Mouse (Mus musculus) cerebellum, adult 2 months (tissue): ENCODE measurements at regions not wholly inside any gene's neighbourhood (a gene's known extent, or its start where the extent isn't known, plus 50 kb on each side); places are given as distances from the start of the nearest gene placed in this dataset.

Source experiments
- DNase-seq, 2 experiments: peaks; one replicate each; pipeline ENCODE4 v3.0.0; 2021
- H3K27ac ChIP-seq: fragments of 200-500 bp; 2 replicates; pipeline ENCODE4 v1.5.1; 2012; ENCODE audit warnings: low read length, control low read depth, inconsistent platforms; ENCODE audit not compliant: insufficient read depth
- H3K27me3 ChIP-seq: fragments of 200-500 bp; 2 replicates; pipeline ENCODE4 v1.6.1; 2012; ENCODE audit warnings: inconsistent platforms, mild to moderate bottlenecking, low read length, moderate library complexity; ENCODE audit not compliant: control insufficient read depth, insufficient read depth
- H3K4me1 ChIP-seq: fragments of 200-500 bp; 2 replicates; pipeline ENCODE4 v1.6.1; 2011; ENCODE audit warnings: low read length; ENCODE audit not compliant: control insufficient read depth, insufficient read depth
- H3K4me3 ChIP-seq: fragments of 200-500 bp; replicated peaks from 2 replicates; pipeline ENCODE3; 2011; ENCODE audit warnings: mild to moderate bottlenecking, low read depth, low read length, control low read depth; ENCODE audit not compliant: insufficient read depth
- CTCF ChIP-seq: fragments of 200-500 bp; IDR thresholded peaks from 2 replicates; pipeline ENCODE4 v1.5.1; 2011; ENCODE audit warnings: low read depth, mild to moderate bottlenecking, control low read depth, low read length, moderate library complexity, borderline replicate concordance; ENCODE audit not compliant: insufficient read depth
- POLR2A ChIP-seq: fragments of 200-500 bp; IDR thresholded peaks from 2 replicates; pipeline ENCODE4 v1.6.1; 2011; ENCODE audit warnings: low read length, control low read depth, borderline replicate concordance; ENCODE audit not compliant: insufficient read depth
- WGBS: fragments of 180-500 bp; shearing (Covaris S2); methylation state at CpG from one replicate; pipeline ENCODE4 v1.1.7; 2018; 5-methylcytosine and 5-hydroxymethylcytosine counted together

DNA sequence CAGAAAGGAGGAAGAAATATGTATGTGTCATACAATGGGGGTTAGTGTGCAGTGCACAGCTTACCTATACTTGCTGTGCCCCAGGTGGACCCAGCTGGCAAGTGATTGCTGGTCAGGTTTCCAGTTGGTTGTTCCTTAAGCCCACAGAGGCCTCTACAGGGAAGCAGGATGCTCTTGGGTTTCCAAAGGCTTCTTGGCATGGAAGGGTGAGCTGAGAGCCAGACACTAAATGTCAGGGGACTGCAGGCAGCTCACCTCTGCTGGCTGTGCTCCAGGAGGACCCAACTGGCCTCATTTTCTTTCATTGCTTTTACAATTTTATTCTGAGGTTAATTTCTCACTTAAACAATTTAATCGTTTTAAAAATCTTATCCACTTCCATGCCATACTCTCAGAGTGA lies 108.1 kb downstream of the Gm10184 start:
- 17% methylated on average over 1 of the region's 1 CpGs for WGBS
- H3K27me3 ChIP-seq = no peaks in the 10 kb centered on the region
- DNase-seq = peak; percentile 80 to 92
- no peaks in the 10 kb centered on the region; the same call in 1 of the 2 replicates for H3K4me1 ChIP-seq
- H3K27ac ChIP-seq = peak overlapping the region; percentile 39
- TF ChIP-seq CTCF (no peak), POLR2A (no peak)
- H3K4me3 ChIP-seq = no peak overlapping the region

- Histone ChIP-seq H3K4me1 (no peaks in the 10 kb centered on the region), H3K4me3 (no peak overlapping the region), H3K27me3 (no peaks in the 10 kb centered on the region), H3K27ac (no peak overlapping the region)
- DNase-seq = no peak
- TF ChIP-seq POLR2A (no peak), CTCF (no peak)
- WGBS = 82% methylated on average over 3 of the region's 3 CpGs
Observed at GRCm38 (mm10) chr17:89777570-89777969, 132.7 kb downstream of the Gm10184 start.

GRCm38 (mm10) chr17:89766229-89766875 lies 143.9 kb downstream of the Gm10184 start:
- Histone ChIP-seq H3K27ac (no peak overlapping the region), H3K27me3 (no peaks in the 10 kb centered on the region), H3K4me3 (no peak overlapping the region), H3K4me1 (no peaks in the 10 kb centered on the region)
- WGBS = 81% methylated on average over 1 of the region's 1 CpGs
- TF ChIP-seq CTCF (no peak), POLR2A (no peak)
- DNase-seq = no peak

DNA sequence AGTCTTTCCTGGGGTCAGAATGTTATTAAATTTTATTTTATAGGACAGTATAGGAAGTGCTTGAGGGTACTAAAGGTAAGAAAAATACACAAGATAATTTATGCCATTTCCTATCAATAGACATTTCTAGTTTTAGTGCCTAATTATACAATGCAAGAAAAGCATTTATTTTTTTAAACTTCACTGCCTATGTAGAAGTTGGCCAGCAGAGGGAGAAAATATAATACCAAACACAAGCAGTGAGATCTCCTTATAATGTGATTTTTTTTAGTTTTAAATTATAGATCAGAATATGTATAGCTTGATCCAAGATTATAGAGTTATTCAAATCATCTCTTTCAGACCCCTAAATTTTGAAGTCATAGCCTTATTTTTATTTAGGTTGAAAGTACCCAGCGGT lies 172.8 kb downstream of the Gm10184 start:
- no peaks in the 10 kb centered on the region for H3K27me3 ChIP-seq
- 100% methylated on average over 1 of the region's 1 CpGs for WGBS
- DNase-seq = no peak
- H3K27ac ChIP-seq = no peak overlapping the region
- no peak overlapping the region for H3K4me3 ChIP-seq
- H3K4me1 ChIP-seq = no peaks in the 10 kb centered on the region
- TF ChIP-seq CTCF (no peak), POLR2A (no peak)

DNA sequence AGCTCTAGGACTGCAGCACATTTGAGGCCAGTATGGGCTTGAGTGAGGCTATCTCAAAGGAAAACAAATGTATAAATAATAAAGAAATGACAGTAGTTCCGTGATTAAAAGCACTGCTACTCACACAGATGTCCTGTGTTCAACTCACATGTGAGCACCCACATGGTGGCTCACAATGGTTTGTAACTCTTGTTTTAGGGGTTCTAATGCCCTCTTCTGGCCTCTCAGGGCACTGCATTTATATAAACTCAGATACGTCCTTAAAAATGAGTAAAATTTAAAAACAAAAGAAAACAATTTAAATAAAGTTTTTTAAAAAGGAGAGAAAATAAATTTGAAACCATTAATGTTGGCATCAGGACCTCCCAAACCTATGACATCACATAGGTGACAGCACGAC lies 184.7 kb downstream of the Gm10184 start:
- Histone ChIP-seq H3K4me1 (no peaks in the 10 kb centered on the region), H3K4me3 (no peak overlapping the region), H3K27ac (no peak overlapping the region), H3K27me3 (no peaks in the 10 kb centered on the region; the same call in 1 of the 2 replicates)
- no peak for TF ChIP-seq CTCF
- no peak for TF ChIP-seq POLR2A
- DNase-seq = no peak
- WGBS = 76% methylated on average over 3 of the region's 3 CpGs

DNA sequence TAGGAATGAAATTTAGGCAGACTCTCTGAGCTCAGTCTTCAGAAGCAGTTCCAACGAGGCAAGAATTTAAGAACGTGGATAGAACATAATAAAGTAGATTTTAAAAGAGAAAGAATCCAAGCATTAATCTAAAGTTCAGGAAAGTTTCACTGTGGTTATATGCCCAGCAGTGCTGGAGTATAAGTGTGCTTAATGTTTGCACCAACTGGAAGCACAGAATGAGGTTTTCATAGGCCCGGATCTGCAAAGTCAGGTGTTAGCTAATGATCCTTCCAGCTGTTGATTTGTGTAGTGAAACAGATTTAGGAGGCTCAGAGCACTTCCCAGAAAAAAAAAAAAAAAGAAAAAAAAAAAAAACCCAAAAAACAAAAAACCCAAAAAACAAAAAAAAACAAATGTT lies 228.5 kb downstream of the Gm10184 start:
- no peaks in the 10 kb centered on the region for H3K27me3 ChIP-seq
- no peak overlapping the region for H3K27ac ChIP-seq
- TF ChIP-seq POLR2A = no peak
- no peak for TF ChIP-seq CTCF
- 92% methylated on average over 3 of the region's 3 CpGs for WGBS
- H3K4me3 ChIP-seq = no peak overlapping the region
- H3K4me1 ChIP-seq = no peaks in the 10 kb centered on the region
- DNase-seq = no peak

GRCm38 (mm10) chr17:89658326-89658725 lies 251.9 kb downstream of the Gm10184 start:
- no peaks in the 10 kb centered on the region for H3K27me3 ChIP-seq
- 71% methylated on average over 4 of the region's 4 CpGs for WGBS
- no peak overlapping the region for H3K27ac ChIP-seq
- TF ChIP-seq POLR2A = no peak
- TF ChIP-seq CTCF = no peak
- H3K4me1 ChIP-seq = peaks cover 7% of the 10 kb centered on the region; the same call in 1 of the 2 replicates
- no peak for DNase-seq
- H3K4me3 ChIP-seq = no peak overlapping the region

DNA sequence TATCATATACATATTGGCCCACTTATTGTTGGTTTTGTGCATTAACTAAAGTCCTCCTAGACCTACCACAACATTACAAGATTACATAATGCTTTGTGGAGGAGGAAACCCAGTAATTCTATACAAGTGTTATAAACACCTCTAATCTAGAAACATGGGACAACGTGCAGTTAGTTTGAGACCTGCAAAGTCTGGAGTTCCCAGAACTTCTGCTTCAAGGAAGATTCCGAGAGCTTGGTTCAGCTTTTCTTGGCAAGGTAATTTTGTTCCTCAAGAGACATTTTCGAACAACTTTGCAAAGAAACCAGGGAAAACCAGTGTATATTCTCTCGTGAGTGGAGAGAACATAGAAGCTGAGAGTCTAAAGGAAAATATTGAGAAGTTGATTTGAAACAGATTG lies 254.0 kb downstream of the Gm10184 start:
- TF ChIP-seq CTCF (no peak), POLR2A (no peak)
- Histone ChIP-seq H3K27me3 (no peaks in the 10 kb centered on the region), H3K27ac (no peak overlapping the region), H3K4me3 (no peak overlapping the region), H3K4me1 (peaks cover 7% of the 10 kb centered on the region; the same call in 1 of the 2 replicates)
- 95% methylated on average over 4 of the region's 4 CpGs for WGBS
- DNase-seq = no peak
